Mouse (Mus musculus): ENCODE data around the gene Ninj2. TPM values are rescaled to one million over a fixed set of nuclear protein-coding genes. Genes with fewer than 3 reads are reported as not detected.
A peak's percentile ranks its signal among the peaks of the same experiment; 100 is the strongest.

The Ninj2 gene
- polyA plus RNA-seq, 1 experiment from 2014 or later, result not detected

DNA sequence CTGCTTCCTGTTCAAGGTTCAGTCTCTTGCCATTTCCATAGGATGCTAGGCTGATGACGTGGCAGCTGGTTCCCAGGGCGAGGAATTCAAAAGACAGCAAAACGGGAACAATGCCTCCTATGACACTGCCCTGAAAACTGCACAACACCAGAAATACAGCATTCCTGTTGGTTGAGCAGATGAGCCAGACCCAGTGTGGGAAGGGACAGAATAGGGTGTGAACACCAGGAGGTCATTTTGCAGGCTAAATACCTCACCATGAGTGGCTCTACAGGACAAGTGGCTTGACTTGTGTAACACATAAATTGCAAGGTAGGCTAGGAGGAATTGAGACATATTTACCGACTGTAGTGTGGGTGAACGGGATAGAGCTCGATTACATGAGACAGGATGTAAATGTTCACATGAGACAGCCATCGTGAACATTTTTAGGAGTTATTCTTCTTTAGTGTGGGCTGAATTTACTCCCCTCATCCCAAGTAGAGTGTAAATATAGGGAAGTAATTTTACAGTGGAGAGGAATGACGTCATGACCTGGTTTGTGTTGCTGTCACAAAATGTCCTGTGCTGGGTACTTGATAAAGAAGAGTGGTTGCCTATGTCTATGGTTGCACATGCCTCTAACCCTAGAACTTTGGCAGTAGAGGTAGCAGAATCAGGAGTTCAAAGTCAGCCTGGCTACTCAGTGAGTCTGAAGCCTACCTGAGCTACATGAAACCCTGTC, 79.3 kb downstream of the Ninj2 start:
- WGBS, result 87% methylated on average over 8 of the region's 8 CpGs
- Histone ChIP-seq H3K36me3 (ENCODE audit: control insufficient read depth, insufficient read depth, low read length) (no peaks in the 10 kb centered on the region), H3K4me1 (replicated peaks; ENCODE audit: control insufficient read depth, insufficient read depth, low read length) (no peaks in the 10 kb centered on the region), H3K9ac (ENCODE audit: low read depth, low read length) (no peak overlapping the region), H3K27ac (ENCODE audit: low read depth, low read length) (no peak overlapping the region), H3K27me3 (ENCODE audit: control insufficient read depth, insufficient read depth, low read length) (no peaks in the 10 kb centered on the region), H3K4me3 (ENCODE audit: low read depth, low read length) (no peak overlapping the region), H3K9me3 (ENCODE audit: control insufficient read depth, low read length) (no peaks in the 10 kb centered on the region), H3K4me2 (replicated peaks; ENCODE audit: low read depth, low read length) (no peak overlapping the region)
- DNase-seq (ENCODE audit: low spot score) (no peak), ATAC-seq (ENCODE audit: low FRiP score) (no peak)

GRCm38 (mm10) chr6:120174028-120174601, 81.0 kb downstream of the Ninj2 start:
- no peaks in the 10 kb centered on the region for H3K4me1 ChIP-seq (replicated peaks; ENCODE audit: control insufficient read depth, insufficient read depth, low read length)
- H3K9ac ChIP-seq (ENCODE audit: low read depth, low read length), result no peak overlapping the region
- no peak for DNase-seq (ENCODE audit: low spot score)
- no peak overlapping the region for H3K4me2 ChIP-seq (replicated peaks; ENCODE audit: low read depth, low read length)
- no peaks in the 10 kb centered on the region for H3K27me3 ChIP-seq (ENCODE audit: control insufficient read depth, insufficient read depth, low read length)
- H3K27ac ChIP-seq (ENCODE audit: low read depth, low read length), result 0 out of 2 replicates have a peak overlapping the region, but pooled peaks have one; percentile 9
- H3K36me3 ChIP-seq (ENCODE audit: control insufficient read depth, insufficient read depth, low read length), result no peaks in the 10 kb centered on the region
- no peak for ATAC-seq (ENCODE audit: low FRiP score)
- no peaks in the 10 kb centered on the region for H3K9me3 ChIP-seq (ENCODE audit: control insufficient read depth, low read length)
- H3K4me3 ChIP-seq (ENCODE audit: low read depth, low read length), result no peak overlapping the region
- 78% methylated on average over 6 of the region's 6 CpGs for WGBS

GRCm38 (mm10) chr6:120174602-120175115, 81.5 kb downstream of the Ninj2 start:
- 78% methylated on average over 7 of the region's 7 CpGs for WGBS
- ATAC-seq (ENCODE audit: low FRiP score), result 0 out of 2 replicates have a peak, but pooled peaks have one; percentile 19

GRCm38 (mm10) chr6:120175650-120176049, 82.5 kb downstream of the Ninj2 start:
- no peak for DNase-seq (ENCODE audit: low spot score)

More at GRCm38 (mm10) chr6:120174602-120175115, 81.5 kb downstream of the Ninj2 start:
- Histone ChIP-seq H3K4me2 (replicated peaks; ENCODE audit: low read depth, low read length) (no peak overlapping the region), H3K4me3 (ENCODE audit: low read depth, low read length) (no peak overlapping the region), H3K9me3 (ENCODE audit: control insufficient read depth, low read length) (no peaks in the 10 kb centered on the region), H3K27ac (ENCODE audit: low read depth, low read length) (no peak overlapping the region), H3K4me1 (replicated peaks; ENCODE audit: control insufficient read depth, insufficient read depth, low read length) (no peaks in the 10 kb centered on the region), H3K27me3 (ENCODE audit: control insufficient read depth, insufficient read depth, low read length) (no peaks in the 10 kb centered on the region), H3K36me3 (ENCODE audit: control insufficient read depth, insufficient read depth, low read length) (no peaks in the 10 kb centered on the region), H3K9ac (ENCODE audit: low read depth, low read length) (no peak overlapping the region)
- no peak for DNase-seq (ENCODE audit: low spot score)

DNA sequence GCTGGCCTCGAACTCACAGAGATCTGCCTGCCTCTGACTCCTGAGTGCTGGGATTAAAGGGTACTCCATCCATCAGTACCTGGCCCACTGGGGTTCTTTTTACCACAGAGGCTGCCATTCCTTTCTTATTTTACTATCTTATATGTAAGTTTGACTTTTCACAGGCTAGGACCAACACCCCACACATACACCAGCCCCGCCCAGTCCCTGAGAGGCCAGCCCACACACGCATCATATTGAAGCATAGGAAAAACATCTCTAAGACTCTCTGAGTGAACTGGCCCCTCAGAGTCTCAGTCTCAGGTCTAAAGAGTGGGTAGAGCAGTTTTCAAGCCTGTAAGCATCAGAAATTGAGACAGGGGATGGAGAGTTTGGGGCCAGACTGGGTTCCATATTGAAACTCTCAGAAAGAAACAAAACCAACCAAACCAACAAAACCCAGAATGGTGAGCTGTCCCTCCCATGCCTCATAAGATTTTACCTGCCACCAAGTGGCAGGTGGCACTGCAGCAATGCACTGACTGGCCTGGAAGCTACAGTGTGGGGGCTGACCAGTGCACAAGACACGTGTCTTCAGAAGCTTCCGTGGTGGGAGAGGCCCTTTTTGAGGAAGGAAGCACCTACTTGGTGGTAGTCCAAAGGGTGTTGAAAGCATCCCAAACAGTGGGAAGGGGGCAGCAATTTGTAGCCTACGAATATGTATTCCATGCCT, 86.0 kb downstream of the Ninj2 start:
- H3K9me3 ChIP-seq (ENCODE audit: control insufficient read depth, low read length), result no peaks in the 10 kb centered on the region
- no peak overlapping the region for H3K4me2 ChIP-seq (replicated peaks; ENCODE audit: low read depth, low read length)
- no peak overlapping the region for H3K4me3 ChIP-seq (ENCODE audit: low read depth, low read length)
- no peak overlapping the region for H3K27ac ChIP-seq (ENCODE audit: low read depth, low read length)
- H3K4me1 ChIP-seq (replicated peaks; ENCODE audit: control insufficient read depth, insufficient read depth, low read length), result no peaks in the 10 kb centered on the region
- ATAC-seq (ENCODE audit: low FRiP score) (no peak), DNase-seq (ENCODE audit: low spot score) (no peak)
- H3K27me3 ChIP-seq (ENCODE audit: control insufficient read depth, insufficient read depth, low read length), result no peaks in the 10 kb centered on the region
- 91% methylated on average over 6 of the region's 6 CpGs for WGBS
- H3K9ac ChIP-seq (ENCODE audit: low read depth, low read length), result no peak overlapping the region
- no peaks in the 10 kb centered on the region for H3K36me3 ChIP-seq (ENCODE audit: control insufficient read depth, insufficient read depth, low read length)

More at GRCm38 (mm10) chr6:120175650-120176049, 82.5 kb downstream of the Ninj2 start:
- Histone ChIP-seq H3K9ac (ENCODE audit: low read depth, low read length) (no peak overlapping the region), H3K4me2 (replicated peaks; ENCODE audit: low read depth, low read length) (no peak overlapping the region), H3K4me3 (ENCODE audit: low read depth, low read length) (no peak overlapping the region), H3K4me1 (replicated peaks; ENCODE audit: control insufficient read depth, insufficient read depth, low read length) (no peaks in the 10 kb centered on the region), H3K36me3 (ENCODE audit: control insufficient read depth, insufficient read depth, low read length) (no peaks in the 10 kb centered on the region), H3K9me3 (ENCODE audit: control insufficient read depth, low read length) (no peaks in the 10 kb centered on the region), H3K27me3 (ENCODE audit: control insufficient read depth, insufficient read depth, low read length) (no peaks in the 10 kb centered on the region), H3K27ac (ENCODE audit: low read depth, low read length) (no peak overlapping the region)
- ATAC-seq (ENCODE audit: low FRiP score), result no peak
- WGBS, result 95% methylated on average over 4 of the region's 4 CpGs

- no peak overlapping the region for H3K4me3 ChIP-seq (ENCODE audit: low read depth, low read length)
- DNase-seq (ENCODE audit: low spot score) (no peak), ATAC-seq (ENCODE audit: low FRiP score) (no peak)
- WGBS, result 81% methylated on average over 8 of the region's 8 CpGs
- H3K27me3 ChIP-seq (ENCODE audit: control insufficient read depth, insufficient read depth, low read length), result no peaks in the 10 kb centered on the region
- no peak overlapping the region for H3K4me2 ChIP-seq (replicated peaks; ENCODE audit: low read depth, low read length)
- H3K4me1 ChIP-seq (replicated peaks; ENCODE audit: control insufficient read depth, insufficient read depth, low read length), result no peaks in the 10 kb centered on the region
- no peaks in the 10 kb centered on the region for H3K36me3 ChIP-seq (ENCODE audit: control insufficient read depth, insufficient read depth, low read length)
- no peak overlapping the region for H3K27ac ChIP-seq (ENCODE audit: low read depth, low read length)
- H3K9me3 ChIP-seq (ENCODE audit: control insufficient read depth, low read length), result no peaks in the 10 kb centered on the region
- H3K9ac ChIP-seq (ENCODE audit: low read depth, low read length), result no peak overlapping the region
Observed at GRCm38 (mm10) chr6:120179756-120180206, 86.6 kb downstream of the Ninj2 start.

- Histone ChIP-seq H3K4me1 (replicated peaks; ENCODE audit: control insufficient read depth, insufficient read depth, low read length) (no peaks in the 10 kb centered on the region), H3K4me3 (ENCODE audit: low read depth, low read length) (no peak overlapping the region), H3K27ac (ENCODE audit: low read depth, low read length) (no peak overlapping the region), H3K36me3 (ENCODE audit: control insufficient read depth, insufficient read depth, low read length) (no peaks in the 10 kb centered on the region), H3K9me3 (ENCODE audit: control insufficient read depth, low read length) (no peaks in the 10 kb centered on the region), H3K9ac (ENCODE audit: low read depth, low read length) (no peak overlapping the region), H3K4me2 (replicated peaks; ENCODE audit: low read depth, low read length) (no peak overlapping the region), H3K27me3 (ENCODE audit: control insufficient read depth, insufficient read depth, low read length) (no peaks in the 10 kb centered on the region)
- ATAC-seq (ENCODE audit: low FRiP score), result no peak
- 69% methylated on average over 4 of the region's 4 CpGs for WGBS
- DNase-seq (ENCODE audit: low spot score), result no peak
Observed at GRCm38 (mm10) chr6:120180492-120180891, 87.3 kb downstream of the Ninj2 start.

- DNase-seq (ENCODE audit: low spot score) (no peak), ATAC-seq (ENCODE audit: low FRiP score) (no peak)
- Histone ChIP-seq H3K27ac (ENCODE audit: low read depth, low read length) (no peak overlapping the region), H3K27me3 (ENCODE audit: control insufficient read depth, insufficient read depth, low read length) (no peaks in the 10 kb centered on the region), H3K9me3 (ENCODE audit: control insufficient read depth, low read length) (no peaks in the 10 kb centered on the region), H3K36me3 (ENCODE audit: control insufficient read depth, insufficient read depth, low read length) (no peaks in the 10 kb centered on the region), H3K4me3 (ENCODE audit: low read depth, low read length) (no peak overlapping the region), H3K4me1 (replicated peaks; ENCODE audit: control insufficient read depth, insufficient read depth, low read length) (no peaks in the 10 kb centered on the region), H3K4me2 (replicated peaks; ENCODE audit: low read depth, low read length) (no peak overlapping the region), H3K9ac (ENCODE audit: low read depth, low read length) (no peak overlapping the region)
- WGBS, result 87% methylated on average over 5 of the region's 5 CpGs
Observed at GRCm38 (mm10) chr6:120182160-120182559, 89.0 kb downstream of the Ninj2 start.

Measured in hindbrain, embryonic 11.5 days (tissue).